Mouse (Mus musculus): ENCODE data around the gene Tmem132e.

The Tmem132e gene

GRCm38 (mm10) chr11:82434091-82434831, 45.6 kb downstream of the Tmem132e start:
- DNase-seq: no peak

- DNase-seq: no peak
These were observed 46.1 kb downstream of the Tmem132e start for GRCm38 (mm10) chr11:82434832-82435182.

- DNase-seq: no peak
These were observed 59.8 kb downstream of the Tmem132e start for GRCm38 (mm10) chr11:82448485-82448884.

GRCm38 (mm10) chr11:82452516-82452915, 63.8 kb downstream of the Tmem132e start:
- no peak for DNase-seq

- no peak for DNase-seq
These were observed 64.5 kb downstream of the Tmem132e start for GRCm38 (mm10) chr11:82453230-82453629.

- DNase-seq: peak; percentile 57
These were observed 72.6 kb downstream of the Tmem132e start for GRCm38 (mm10) chr11:82461326-82461725.

GRCm38 (mm10) chr11:82465536-82465935, 76.8 kb downstream of the Tmem132e start:
- DNase-seq: no peak

GRCm38 (mm10) chr11:82467218-82467617, 78.5 kb downstream of the Tmem132e start:
- peak; percentile 38 for DNase-seq

GRCm38 (mm10) chr11:82471076-82471475, 82.4 kb downstream of the Tmem132e start:
- no peak for DNase-seq

GRCm38 (mm10) chr11:82473137-82473621, 84.5 kb downstream of the Tmem132e start:
- DNase-seq: no peak

- no peak for DNase-seq
These were observed 87.4 kb downstream of the Tmem132e start for GRCm38 (mm10) chr11:82476092-82476491.

GRCm38 (mm10) chr11:82477412-82477811, 88.7 kb downstream of the Tmem132e start:
- no peak for DNase-seq

- no peak for DNase-seq
These were observed 92.2 kb downstream of the Tmem132e start for GRCm38 (mm10) chr11:82480941-82481340.

- no peak for DNase-seq
These were observed 98.8 kb downstream of the Tmem132e start for GRCm38 (mm10) chr11:82487359-82488086.

- DNase-seq: no peak
These were observed 102.2 kb downstream of the Tmem132e start for GRCm38 (mm10) chr11:82490896-82491295.

All from layer of hippocampus, adult 9-11 months (tissue).